Mouse (Mus musculus) frontal cortex, adult (tissue): ENCODE data around the gene Cyp2s1.
"Not testable (repeated sequence)": the region's sequence is repeated elsewhere in the genome, so short reads cannot be mapped to it uniquely, and the experiment has no call there.

ENCODE experiments used
- ATAC-seq: cut with Nextera tagmentation; 2 replicates; pipeline ENCODE4 v1.9.2; 2017; ENCODE audit warnings: mild to moderate bottlenecking, moderate library complexity, mixed read lengths; ENCODE audit not compliant: low TSS enrichment

Gene Cyp2s1

DNA sequence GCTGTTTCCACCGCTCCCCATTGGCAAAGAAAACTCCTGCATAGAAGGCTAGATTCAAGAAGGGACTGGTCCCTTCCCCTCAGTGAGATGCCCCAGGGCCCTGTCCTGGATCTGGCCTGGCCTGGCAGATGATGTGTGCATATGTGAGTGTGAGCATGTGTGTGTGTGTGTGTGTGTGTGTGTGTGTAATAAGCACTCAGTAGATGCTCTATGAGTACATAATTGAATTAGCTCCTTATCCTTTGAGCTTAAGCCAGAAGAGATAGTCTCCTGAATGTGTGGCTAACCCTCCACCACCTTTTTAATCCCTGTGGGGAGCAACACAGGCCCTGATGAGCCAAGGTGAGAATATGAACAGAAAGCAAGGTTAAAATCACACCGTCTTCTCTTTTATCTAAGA is 5.0 kb downstream of the Cyp2s1 start:
- no peak for ATAC-seq

DNA sequence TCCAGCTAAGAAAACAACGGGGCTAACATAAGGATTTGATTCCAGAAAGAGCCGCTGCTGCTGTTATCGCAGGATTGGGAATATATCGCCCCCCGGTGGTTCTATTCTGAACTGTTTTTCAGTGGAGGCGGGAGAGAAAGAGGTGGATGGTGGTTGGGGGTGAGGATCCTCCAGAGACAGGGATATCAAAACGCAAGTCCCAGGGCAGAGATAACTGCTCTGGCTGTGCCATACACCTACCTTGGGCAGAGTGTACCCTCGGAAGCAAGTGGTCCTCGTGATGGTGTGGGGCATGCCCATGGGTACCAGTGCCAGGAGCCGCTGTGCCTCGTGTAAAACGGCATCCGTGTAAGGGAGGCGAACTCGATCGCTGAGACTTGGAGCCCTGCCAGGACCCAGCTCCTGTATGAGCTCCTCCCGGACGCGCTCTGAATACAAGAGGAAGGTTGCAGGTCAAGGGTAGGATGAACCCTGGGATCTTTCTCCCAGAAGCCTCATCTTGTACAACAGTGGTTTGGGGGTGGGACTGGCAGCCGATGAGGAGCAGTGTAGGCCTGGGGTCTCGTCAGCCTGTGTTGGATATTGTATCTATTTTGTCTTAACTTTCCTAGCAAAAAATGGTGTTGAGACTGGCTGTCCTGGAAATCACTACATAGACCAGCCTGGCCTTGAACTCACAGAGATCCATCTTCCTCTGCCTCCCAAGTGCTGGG is 10.9 kb downstream of the Cyp2s1 start:
- ATAC-seq = peak; percentile 52; the same call in 1 of the 2 replicates

DNA sequence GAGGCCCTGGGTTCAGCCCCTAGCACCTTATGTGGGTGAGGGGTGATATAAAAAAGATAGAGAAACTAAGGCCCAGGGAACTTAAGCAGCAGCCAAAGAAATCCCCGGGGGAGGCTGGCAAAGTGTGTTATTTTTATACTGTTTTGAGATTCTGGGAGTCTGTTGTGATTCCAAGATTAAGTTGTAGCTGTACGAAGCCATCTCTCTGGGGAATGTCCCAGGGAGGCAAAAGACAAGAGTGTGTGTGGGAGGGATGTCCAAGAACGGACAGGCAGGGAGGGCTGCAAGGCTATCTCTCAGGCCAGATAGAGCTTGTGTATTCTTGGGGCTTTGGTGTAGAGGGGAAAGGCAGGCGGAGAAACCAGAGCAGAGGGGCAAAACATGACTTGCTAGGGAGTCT is 11.9 kb downstream of the Cyp2s1 start:
- peak; percentile 23; the same call in 1 of the 2 replicates for ATAC-seq

DNA sequence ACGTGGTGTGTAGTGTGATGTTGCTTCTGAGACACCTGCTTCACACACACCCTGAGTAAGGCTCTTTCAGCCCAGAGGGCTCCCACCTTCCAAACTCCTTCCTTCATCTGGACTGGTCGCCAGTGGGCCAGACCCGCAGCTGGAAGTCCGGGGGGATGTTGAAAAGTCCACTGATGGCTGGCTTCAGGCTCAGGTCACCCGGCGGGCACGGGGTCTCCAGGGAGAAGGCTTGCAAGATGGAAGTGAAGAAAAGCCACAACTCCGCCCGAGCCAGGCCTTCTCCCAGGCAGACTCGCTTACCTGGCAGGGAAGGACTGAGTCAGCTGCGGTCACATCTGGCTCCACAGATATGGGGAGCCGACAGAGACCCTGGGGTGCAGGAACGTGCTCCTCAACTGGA is 13.3 kb downstream of the Cyp2s1 start:
- no peak for ATAC-seq

DNA sequence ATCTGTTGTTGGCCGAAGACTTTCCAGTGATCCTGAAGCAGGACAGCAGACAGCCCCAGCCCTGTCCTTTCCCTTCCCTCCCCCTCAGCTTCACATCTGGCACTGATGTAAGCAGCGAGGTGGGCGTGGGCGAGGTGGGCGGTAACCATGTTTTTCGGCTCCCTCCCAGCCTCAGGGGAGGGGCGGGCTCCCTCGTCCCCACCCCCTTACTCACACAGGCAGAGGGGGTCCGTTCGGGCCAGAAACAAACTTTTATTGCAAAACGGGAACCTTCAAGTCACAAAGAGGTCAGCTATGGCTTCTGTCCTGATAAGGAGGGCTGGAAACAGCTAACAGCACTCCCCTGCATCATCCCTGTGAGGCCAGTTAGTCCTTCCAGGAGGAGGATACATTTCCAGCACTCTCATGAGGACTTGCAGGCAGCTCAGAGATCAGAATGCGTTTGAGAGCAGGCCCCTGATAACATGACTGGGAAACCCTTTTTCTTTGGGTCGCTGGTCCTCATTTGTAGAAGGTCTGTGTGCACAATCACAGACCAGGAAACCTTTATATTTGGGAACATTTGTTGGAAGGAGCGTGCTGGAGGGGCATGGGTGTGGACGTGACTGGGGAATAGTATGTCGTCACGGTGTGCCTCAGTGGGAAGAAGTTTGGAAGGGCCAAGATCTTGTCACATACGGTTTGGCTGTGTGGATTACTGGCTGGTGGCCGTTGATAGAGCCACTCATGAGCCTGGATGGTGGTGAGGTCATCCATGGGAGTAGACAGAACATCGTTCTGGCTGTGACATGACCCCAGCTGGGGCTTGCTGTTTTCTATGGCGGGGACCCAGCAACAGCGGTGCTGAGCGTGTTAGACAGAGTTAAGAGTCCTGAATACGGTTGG is 14.2 kb downstream of the Cyp2s1 start:
- ATAC-seq = no peak

DNA sequence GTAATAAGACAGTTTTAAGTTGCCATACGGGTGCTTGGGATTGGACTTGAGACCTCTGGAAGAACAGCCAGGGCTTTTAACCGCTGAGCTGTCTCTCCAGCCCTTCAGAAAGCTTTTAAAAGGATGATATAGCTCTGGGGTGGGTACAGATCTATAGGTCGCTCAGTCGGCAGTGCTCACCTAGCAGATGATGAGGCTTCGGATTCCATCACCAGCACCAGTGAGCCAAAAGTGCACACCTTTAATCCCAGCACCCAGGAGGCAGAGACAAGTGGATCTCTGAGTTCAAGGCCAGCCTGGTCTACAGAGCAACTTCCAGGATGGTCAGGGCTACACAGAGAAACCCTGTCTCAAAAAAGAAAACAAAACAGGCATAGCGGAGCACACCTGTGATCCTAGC is 15.7 kb downstream of the Cyp2s1 start:
- ATAC-seq = no peak

DNA sequence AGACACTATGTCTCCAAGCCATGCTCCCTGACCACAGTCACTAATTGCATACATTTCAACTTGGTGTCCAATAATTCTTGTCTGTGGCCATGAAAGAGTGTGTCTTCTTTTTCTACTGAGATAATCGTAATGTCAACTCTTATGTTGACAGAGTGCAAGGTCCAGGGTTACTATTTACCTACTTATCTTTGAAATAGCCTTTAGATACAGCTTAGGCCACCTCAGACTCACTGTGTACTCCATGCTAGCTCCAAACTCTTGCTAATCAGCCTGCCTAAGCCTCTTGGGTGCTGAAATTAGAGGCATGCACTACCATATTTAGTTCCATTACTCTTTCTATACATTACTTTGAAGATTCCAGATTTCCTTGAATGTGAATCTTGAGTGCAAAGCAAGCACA is 17.3 kb downstream of the Cyp2s1 start:
- ATAC-seq = no peak

DNA sequence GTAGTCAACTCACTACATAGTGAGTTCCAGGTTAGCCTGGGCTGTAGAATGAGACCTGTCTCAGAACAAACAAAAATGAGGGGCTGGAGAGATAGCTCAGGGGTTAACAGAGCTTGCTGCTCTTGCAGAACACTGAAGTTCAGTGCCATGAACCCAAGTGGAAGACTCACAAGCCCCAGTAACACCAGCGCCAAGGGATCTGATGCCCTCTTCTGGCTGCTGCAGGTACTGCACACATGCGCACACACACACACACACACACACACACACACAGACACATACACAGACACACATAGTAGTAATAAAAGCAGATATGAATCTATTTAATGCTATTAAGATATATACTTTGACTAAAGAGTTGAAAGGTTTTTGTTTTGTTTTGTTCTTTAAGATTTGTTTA is 18.2 kb downstream of the Cyp2s1 start:
- no peak for ATAC-seq

DNA sequence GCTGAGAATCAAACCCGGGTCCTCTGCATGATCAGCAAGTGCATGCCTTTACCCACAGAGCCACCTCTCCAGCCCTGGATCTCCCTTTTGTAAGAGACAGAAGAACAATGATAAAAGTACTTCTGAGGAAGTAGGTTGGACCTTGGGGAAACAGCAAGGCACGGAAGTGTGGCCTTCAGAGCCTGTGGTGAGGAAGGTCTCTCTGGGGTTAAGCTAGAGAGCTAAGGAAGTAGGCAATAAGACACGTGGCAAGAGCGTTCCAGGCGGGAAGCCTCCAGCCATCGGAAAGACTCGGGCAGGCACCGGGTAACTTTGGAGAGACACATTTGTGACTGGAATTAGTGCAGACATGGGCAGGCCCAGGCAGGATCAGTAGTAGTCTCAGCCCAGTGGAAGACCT is 21.9 kb downstream of the Cyp2s1 start:
- ATAC-seq = no peak

DNA sequence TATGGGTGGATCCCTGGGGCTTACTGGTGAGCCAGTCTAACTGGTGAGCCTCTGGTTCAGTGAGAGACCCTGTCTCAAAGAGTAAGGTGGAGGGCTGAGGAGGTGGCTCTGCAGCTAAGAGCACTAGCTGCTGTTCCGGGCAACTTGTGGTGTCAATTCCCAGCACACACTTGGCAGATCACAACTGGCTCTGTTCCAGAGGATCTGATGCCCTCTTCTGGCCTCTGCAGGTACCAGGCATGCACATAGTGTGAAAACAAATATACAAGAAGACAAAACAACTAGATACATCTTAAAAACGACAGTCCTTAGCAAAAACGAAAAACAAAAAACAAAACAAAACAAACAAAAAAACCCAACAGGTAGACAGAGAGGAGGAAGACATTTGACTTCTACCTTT is 23.0 kb downstream of the Cyp2s1 start:
- no peak for ATAC-seq

DNA sequence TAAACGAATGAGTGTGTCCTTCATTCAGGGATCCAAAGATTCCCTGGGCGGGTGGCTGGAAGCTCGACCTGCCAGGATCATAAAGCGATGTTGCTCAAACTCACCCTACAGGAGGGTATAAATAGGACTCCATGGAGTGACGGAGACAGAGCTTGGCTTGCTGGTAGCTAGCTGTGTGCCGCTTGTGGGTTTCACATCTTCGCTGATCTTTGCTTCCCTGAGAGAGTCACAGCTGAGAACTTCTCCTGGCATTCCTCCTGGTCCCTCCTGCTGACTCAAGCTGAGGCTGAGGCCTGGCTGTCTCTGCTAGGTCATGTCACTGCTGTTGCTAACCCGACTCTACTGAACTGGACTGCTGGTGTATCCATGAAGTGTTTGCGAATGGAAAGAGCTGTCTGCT is 23.7 kb downstream of the Cyp2s1 start:
- ATAC-seq = not testable (repeated sequence)

DNA sequence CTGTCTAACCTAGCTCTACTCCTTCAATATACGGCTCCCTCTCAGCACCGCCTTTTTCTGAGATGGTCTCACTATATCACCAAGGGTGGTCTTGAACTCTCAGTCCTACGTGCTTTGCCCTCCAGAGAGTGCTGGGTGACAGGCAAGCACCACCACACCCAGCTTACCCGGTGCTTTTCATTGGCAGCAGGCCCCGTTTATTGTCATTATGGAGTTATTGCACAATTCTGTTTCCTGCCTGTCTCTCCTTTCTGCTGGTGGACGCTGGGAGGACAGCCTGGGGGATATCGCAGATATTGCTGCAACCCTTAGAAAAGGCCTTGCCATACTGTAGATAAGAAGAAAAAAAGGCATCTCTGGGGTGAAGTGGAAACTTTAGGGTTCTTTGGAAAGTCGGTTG is 26.1 kb downstream of the Cyp2s1 start:
- ATAC-seq = no peak

DNA sequence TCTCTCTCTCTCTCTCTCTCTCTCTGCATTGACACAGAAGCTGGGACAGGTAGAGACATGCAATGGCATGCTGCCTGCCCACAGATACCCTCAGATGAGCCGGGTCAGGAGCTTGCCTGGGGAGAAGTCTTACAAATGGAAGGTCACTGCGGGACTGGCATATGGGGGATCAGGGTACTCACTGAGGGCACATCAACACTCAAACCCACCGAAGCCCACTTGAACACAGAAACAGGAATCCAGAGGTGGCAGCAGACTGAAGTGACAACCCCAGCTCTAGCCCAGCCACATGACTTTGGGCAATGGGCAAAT is 27.6 kb downstream of the Cyp2s1 start:
- ATAC-seq = no peak

DNA sequence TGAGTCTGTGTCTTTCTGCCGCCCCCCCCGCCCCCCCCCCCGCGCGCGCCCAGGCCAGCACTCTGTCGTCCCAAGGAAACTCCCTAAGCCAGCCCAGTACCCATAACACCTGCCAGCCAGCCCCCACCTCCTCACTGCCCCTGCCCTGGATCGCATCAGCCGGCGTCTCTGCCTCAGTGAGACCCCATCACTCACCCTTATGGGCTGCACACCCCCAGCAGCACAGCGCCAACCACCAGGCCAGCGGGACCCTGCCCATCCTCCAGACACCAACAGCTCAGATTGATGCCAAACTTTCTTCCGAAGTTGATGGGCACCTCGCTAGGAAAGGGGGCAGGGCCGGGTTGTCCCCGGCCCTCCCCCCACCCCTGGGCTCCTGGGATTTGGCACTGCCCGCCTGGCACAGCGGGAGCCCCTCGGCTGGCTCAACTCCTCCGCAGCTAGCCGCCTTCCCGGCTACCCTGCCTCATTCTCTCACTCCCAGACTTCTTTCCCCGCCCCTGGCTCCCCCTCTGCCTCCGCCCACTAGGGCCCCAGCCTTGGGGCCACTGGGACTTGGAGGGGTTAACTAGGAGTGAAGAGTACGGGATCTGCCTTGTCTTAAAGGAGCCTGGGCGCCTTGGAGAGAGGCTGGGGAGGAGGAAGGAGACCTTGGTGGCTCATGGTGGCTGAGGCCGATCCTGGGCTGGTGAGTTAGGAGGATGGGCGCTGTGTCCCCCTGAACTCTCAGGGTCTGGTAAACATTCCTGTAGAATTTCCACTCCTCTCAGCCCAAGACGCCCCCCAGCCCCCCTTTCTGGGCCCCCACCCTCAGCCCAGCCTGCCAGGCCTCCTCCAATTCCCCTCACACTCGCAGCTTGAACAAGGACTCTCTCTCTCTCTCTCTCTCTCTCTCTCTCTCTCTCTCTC is 28.2 kb downstream of the Cyp2s1 start, which contains the start of gene Axl:
Gene Axl, minus strand, starts transcription at position 486 of the 909 bp plus-strand sequence.
- ATAC-seq = peak; percentile 85

DNA sequence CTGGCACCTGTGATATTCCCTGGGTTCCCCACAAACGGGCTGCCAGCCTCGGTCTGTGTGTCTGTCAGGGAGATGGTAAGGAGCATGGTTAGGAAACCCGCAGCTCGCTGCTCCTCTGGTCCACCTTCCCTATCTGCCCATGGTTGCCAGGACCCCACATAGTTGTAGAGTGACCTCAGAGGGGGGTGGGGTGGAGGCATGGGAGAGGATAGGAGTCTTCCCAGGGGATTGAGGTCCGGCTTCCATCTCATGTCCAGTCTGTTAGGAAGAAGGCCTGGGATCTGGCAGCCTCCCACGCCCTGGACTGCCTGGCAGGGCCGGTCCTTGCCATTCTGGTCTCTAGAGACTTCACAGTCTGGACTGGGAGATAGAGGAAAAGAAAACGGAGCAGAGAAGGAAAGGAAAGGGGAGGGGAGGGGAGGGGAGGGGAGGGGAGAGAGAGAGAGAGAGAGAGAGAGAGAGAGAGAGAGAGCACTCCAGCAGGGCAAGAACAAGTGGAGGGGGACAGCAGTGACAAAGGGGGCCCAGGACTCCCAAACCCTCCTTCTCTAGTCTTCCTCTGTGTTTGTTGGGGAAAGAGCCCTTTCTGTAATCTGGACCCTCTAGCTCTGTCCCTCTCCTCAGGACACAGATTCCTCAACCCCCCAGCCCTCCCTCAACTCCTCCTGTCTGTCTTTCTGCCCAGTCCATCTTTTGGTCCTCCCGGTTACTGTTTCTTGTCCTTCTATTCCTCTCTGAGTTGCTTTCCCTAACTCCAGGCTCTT is 29.1 kb downstream of the Cyp2s1 start:
- no peak for ATAC-seq

DNA sequence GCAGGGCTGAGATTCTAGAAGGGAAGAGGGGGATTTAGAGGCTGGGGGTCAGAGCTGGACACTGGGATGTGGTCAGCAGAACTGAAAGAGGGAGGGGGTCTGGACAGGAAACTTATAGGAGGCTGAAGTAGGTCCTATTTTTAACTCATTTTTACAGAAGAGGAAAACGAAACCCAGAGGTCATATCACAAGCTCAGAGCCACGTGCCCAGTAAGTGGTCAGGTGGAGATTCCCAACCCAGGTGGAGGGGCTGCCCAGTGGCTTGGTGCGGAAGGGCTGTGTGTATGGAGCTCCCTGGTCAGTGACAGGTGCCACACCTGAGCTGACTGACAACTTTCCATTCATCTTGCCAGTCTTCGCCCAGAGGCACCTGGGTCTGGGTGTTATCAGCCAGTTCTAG is 29.7 kb downstream of the Cyp2s1 start:
- ATAC-seq = no peak

DNA sequence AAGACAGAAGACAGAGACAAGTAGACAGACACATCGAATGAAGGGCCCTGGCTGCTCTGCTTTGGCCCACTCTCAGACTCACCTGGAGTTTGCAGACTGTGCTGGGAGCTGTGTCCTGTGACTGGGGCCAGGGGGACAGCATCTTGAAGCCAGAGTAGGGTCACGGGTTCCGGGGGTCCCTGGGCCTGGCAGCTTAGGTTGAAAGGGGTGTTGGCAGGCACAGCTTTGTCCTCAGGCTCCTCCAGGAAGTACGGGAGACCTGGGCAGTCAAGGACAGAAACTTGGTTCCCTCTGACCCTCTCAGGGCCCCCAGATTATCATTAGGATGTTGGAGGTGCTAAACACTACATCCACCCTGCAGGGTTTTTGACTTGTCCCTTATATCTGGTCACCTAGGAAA is 31.0 kb downstream of the Cyp2s1 start:
- ATAC-seq = no peak

DNA sequence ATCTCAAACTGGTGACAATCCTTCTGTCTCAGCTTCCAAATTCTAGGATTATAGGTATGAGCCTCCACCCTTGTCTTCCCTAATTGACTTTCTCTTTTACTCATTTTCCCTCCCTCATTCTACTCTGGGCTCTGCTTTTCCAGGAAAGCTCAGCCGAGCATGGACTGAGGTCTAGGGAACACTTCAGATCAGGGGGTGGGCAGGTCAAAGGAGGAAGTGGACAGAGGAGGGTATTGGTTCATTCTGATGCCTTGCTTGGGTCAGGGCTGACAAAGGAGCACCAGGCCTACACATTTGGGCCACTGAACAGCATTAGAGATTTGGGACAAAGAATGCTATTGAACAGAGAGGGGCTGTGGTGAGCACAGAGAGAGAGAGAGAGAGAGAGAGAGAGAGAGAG is 31.9 kb downstream of the Cyp2s1 start:
- no peak for ATAC-seq

DNA sequence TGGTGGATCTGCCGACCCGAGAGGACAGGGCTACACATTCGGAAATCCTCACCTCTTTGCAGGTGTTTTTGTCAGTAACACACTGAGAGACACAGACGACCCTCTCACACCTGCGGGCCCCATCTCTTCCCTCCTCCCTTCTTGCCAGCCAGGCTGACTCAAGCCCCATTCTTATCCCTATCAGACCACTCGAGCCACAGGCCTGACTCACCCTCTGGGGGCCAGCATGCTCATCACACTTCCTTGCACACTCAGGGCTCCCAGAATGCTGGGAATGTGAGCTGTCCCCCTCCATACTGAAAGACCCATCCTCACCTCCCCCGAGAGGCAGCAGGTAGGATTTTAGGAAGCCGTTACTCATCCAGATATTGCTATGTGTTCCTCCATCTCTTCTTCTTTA is 33.0 kb downstream of the Cyp2s1 start:
- ATAC-seq = no peak

DNA sequence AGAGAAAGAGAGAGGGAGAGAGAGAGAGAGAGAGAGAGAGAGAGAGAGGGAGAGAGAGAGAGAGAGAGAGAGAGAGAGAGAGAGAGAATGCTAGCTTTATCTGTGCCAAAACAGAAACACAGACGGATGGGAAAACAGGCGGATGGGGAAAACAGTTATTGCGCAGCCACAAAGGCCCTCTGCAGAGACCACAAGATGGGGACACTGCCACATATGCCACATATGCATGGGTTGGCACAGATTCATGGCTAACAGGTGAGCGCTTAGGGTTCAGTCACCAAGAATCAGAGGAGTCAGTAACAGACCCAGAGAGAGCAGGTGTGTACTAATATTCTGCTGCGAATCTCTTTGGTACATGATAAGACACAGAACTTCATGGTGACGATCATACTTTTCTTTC is 34.0 kb downstream of the Cyp2s1 start:
- ATAC-seq = no peak

DNA sequence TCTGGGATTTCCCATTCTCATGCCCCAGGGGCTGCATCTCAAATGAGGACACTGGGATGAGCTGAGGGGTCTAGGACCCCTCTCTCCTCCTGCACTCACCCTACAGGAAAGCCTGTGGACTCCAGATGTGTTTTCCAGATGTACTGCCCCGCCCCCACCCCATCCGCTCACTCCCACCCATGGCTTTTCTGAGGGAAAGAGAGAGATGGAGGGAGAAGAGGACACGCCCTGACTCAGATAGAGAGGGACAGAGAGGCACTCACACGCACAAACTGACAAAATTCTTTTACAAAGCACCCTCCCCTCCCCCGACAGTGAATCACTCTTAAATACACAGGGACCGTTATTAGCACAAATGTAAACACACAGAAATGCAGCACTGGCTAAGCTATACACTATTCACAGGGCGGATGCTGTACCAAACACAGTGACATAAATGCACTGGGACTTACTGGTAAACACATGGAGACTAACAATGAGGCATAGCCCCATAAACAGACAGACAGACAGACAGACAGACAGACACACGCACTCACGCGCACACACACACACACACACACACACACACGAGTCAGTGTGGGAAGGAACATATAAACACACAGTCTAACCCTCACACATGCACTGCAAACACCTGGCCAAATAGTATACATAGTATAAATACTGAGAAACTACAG is 34.6 kb downstream of the Cyp2s1 start:
- ATAC-seq = no peak
